Mouse (Mus musculus) kidney, embryonic 16.5 days (tissue): ENCODE measurements around the gene 2010300C02Rik. TPM values are rescaled to one million over a fixed set of nuclear protein-coding genes. Genes with fewer than 3 reads are reported as not detected.
A peak's percentile ranks its signal among the peaks of the same experiment; 100 is the strongest.

ENCODE experiments used
- ATAC-seq: fragments of 200-750 bp; cut with Nextera tagmentation; 2 replicates; pipeline ENCODE4 v1.8.0; 2017; ENCODE audit warnings: moderate TSS enrichment; ENCODE audit not compliant: low FRiP score, low TSS enrichment
- H3K27ac ChIP-seq: fragments of 300-500 bp; sonication (generic); 2 replicates; pipeline ENCODE4 v1.5.1; 2014; ENCODE audit warnings: low read length
- H3K27me3 ChIP-seq: fragments of 300-500 bp; sonication (generic); 2 replicates; pipeline ENCODE4 v1.6.1; 2014; ENCODE audit warnings: low read length, control low read depth, mixed read lengths; ENCODE audit not compliant: insufficient read depth
- H3K36me3 ChIP-seq: fragments of 300-500 bp; sonication (generic); 2 replicates; pipeline ENCODE4 v1.6.1; 2014; ENCODE audit warnings: low read length, control low read depth, mixed read lengths; ENCODE audit not compliant: insufficient read depth
- H3K4me1 ChIP-seq: fragments of 300-500 bp; sonication (generic); 2 replicates; pipeline ENCODE4 v1.6.1; 2014; ENCODE audit warnings: low read length, control low read depth, mixed read lengths; ENCODE audit not compliant: insufficient read depth
- H3K4me2 ChIP-seq: fragments of 300-500 bp; sonication (generic); replicated peaks from 2 replicates; pipeline ENCODE4 v1.6.1; 2014; ENCODE audit warnings: low read depth, low read length
- H3K4me3 ChIP-seq: fragments of 300-500 bp; sonication (generic); 2 replicates; pipeline ENCODE4 v1.5.1; 2014; ENCODE audit warnings: mild to moderate bottlenecking, low read length
- H3K9ac ChIP-seq: fragments of 300-500 bp; sonication (generic); replicated peaks from 2 replicates; pipeline ENCODE4 v1.6.1; 2014; ENCODE audit warnings: low read length
- H3K9me3 ChIP-seq: fragments of 300-500 bp; sonication (generic); 2 replicates; pipeline ENCODE4 v1.6.1; 2016; ENCODE audit warnings: low read length, control low read depth
- WGBS: fragments of 180-500 bp; shearing (Covaris S2); extraction: QIAGEN DNeasy Blood & Tissue Kit; methylation state at CpG from one replicate; pipeline ENCODE4 v1.1.7; 2014; 5-methylcytosine and 5-hydroxymethylcytosine counted together
- polyA plus RNA-seq: library from polyadenylated mRNA; unstranded; fragments of >200 nt; fragmentation: Nextera tagmentation; extraction: Ambion mirVana; gene quantifications from 2 replicates; pipeline ENCODE4 v1.2.1, GENCODE M21; 2015

2010300C02Rik gene
- polyA plus RNA-seq, 1 experiment from 2014 or later = 2.4 TPM

DNA sequence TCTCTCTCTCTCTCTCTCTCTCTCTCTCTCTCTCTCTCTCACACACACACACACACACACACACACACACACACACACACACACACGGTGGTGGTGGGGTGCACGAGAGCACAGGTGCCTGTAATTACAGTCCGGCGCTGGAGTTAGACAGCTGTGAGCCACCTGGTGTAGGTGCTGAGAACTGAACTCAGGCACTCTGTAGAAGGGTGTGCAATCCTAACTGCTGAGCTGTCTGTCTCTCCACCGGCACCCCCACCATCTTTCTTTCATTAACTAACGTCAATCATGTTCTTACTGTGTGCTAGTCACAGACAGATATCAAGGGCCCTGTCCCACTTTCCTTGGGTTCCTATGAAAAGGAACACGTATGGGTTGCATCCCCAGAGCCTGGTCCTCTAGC, 84.2 kb downstream of the 2010300C02Rik start:
- no peaks in the 10 kb centered on the region for H3K36me3 ChIP-seq
- H3K4me1 ChIP-seq = peaks cover 6% of the 10 kb centered on the region; the same call in 1 of the 2 replicates
- H3K27me3 ChIP-seq = no peaks in the 10 kb centered on the region
- no peak overlapping the region for H3K27ac ChIP-seq
- no peak overlapping the region for H3K4me2 ChIP-seq
- ATAC-seq = no peak
- 71% methylated on average over 7 of the region's 7 CpGs for WGBS
- no peaks in the 10 kb centered on the region for H3K9me3 ChIP-seq
- H3K4me3 ChIP-seq = no peak overlapping the region
- H3K9ac ChIP-seq = no peak overlapping the region

DNA sequence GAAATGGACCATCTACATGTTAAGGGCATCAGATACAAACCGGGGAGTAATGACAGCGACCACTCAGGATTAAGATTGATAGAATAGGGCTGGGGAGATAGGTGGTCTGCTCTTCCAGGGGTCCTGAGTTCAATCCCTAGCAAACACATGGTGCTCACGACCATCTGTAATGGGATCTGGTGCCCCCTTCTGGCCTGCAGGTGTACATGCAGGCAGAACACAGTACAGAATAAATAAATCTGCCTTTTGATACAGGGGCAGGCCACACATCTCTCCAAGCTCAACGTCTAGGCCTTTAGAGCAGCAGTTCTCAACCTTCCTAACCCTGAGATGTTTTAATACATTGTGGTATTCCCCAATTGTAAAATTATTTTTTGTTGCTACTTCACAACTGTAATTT, 85.2 kb downstream of the 2010300C02Rik start:
- Histone ChIP-seq H3K27me3 (no peaks in the 10 kb centered on the region), H3K4me1 (peaks cover 6% of the 10 kb centered on the region; the same call in 1 of the 2 replicates), H3K9me3 (no peaks in the 10 kb centered on the region), H3K36me3 (no peaks in the 10 kb centered on the region), H3K9ac (no peak overlapping the region), H3K4me3 (no peak overlapping the region), H3K4me2 (no peak overlapping the region), H3K27ac (no peak overlapping the region)
- 23% methylated on average over 4 of the region's 4 CpGs for WGBS
- ATAC-seq = no peak; the same call in 1 of the 2 replicates

DNA sequence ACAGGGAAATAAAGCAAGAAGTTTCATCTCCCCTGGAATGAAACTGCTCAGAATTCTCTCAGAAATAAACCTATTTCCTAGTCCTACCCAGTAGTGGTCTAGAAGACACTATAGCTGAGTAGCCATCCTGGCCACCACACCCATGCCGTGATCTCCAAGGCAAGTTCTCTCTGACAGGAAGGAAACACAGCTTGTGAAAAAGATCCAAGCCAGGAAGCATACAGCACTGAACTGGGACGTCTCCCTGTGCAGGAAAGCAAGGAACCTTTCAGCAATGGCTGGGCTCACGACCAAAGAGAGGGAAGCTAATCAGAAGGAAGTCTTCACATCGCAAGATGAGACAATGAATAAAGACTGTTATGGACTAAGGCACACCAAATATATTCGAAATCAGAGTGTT, 86.4 kb downstream of the 2010300C02Rik start:
- Histone ChIP-seq H3K4me2 (no peak overlapping the region), H3K9ac (no peak overlapping the region), H3K9me3 (no peaks in the 10 kb centered on the region), H3K4me1 (no peaks in the 10 kb centered on the region; the same call in 1 of the 2 replicates), H3K27ac (no peak overlapping the region), H3K4me3 (no peak overlapping the region), H3K27me3 (no peaks in the 10 kb centered on the region), H3K36me3 (no peaks in the 10 kb centered on the region)
- ATAC-seq = no peak
- 68% methylated on average over 5 of the region's 5 CpGs for WGBS

DNA sequence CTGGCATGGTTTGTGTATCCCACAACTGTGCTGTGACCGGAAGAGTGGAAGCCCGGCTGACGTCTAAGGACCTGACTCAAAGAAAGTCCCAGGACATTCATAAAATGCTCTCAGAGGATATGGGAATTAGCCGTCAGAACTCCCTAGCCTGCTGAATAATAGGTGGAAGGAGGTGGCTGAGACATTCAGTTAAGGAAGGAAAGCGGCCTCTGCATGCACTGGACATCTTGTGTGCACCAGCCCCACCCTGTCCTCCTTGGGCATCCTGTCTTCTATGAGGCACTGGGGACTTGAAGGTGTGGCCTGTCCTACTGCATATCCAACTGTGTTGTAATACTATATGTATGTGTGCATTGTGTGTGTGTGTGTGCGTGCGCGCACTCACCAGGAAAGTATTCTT, 87.5 kb downstream of the 2010300C02Rik start:
- no peak for ATAC-seq
- H3K27me3 ChIP-seq = no peaks in the 10 kb centered on the region
- WGBS = 76% methylated on average over 8 of the region's 8 CpGs
- H3K4me2 ChIP-seq = no peak overlapping the region
- no peak overlapping the region for H3K9ac ChIP-seq
- H3K36me3 ChIP-seq = no peaks in the 10 kb centered on the region
- H3K27ac ChIP-seq = 0 out of 2 replicates have a peak overlapping the region, but pooled peaks have one; percentile 7
- H3K9me3 ChIP-seq = no peaks in the 10 kb centered on the region
- H3K4me1 ChIP-seq = no peaks in the 10 kb centered on the region
- no peak overlapping the region for H3K4me3 ChIP-seq

DNA sequence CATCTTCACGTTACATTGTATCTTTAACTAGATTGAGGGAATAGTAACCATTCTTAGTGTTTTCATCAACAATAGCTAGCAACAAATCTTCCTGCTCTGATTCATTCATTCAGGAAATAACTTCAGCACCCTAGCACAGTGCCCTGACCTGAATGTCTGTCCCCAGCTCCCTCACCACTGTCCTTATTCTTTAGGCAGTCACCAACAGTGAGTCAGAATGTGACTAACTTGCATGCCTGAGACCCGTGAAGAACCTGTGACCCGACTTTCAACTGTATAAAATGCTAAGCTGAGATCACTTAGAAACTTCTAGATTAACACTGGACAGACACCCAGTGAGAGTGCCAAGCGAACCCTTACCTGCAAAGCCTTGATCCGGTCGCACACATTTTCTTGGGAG, 88.4 kb downstream of the 2010300C02Rik start:
- 82% methylated on average over 6 of the region's 6 CpGs for WGBS

DNA sequence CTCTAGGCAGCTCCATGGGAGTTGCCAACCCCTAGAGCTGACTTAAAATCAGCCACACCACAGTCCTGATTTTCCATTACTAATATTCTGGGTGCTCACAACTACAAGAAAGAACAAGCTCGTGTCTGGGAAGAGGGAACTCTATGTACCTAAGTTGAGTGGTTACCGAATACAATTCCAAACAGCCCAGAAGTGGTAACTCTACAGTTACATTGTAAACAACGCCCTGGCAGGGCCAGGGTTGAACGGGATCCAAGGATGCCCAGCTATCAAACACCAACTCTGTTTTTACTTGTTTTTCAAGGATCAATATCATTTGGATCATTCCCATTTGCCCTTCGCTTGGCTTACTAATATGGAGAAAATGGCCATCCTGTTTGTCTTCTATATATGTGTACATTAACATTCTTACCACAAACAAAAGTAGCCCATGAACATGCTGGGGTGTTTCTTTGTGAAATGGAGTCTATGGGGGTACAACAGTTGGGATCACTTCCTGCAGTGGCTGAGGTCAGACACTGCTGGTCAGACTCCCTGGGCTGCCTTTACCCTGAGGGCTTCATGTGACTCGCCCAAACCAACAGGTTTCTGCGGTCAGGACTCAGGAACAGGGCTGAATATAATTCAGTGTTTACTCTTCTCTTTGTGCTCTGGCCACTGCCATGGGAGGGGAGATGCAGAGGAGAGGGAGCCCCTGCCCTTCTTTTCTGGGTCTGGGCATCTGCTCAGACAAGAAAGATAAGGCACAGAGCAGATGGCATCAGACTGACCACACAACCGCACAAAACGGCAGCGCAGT, 89.3 kb downstream of the 2010300C02Rik start:
- 73% methylated on average over 10 of the region's 10 CpGs for WGBS

More for the DNA sequence above, 88.4 kb downstream of the 2010300C02Rik start:
- no peak overlapping the region for H3K27ac ChIP-seq
- H3K36me3 ChIP-seq = no peaks in the 10 kb centered on the region
- no peak overlapping the region for H3K4me2 ChIP-seq
- no peak overlapping the region for H3K9ac ChIP-seq
- no peaks in the 10 kb centered on the region for H3K27me3 ChIP-seq
- H3K9me3 ChIP-seq = no peaks in the 10 kb centered on the region
- H3K4me3 ChIP-seq = no peak overlapping the region
- H3K4me1 ChIP-seq = no peaks in the 10 kb centered on the region
- ATAC-seq = no peak

DNA sequence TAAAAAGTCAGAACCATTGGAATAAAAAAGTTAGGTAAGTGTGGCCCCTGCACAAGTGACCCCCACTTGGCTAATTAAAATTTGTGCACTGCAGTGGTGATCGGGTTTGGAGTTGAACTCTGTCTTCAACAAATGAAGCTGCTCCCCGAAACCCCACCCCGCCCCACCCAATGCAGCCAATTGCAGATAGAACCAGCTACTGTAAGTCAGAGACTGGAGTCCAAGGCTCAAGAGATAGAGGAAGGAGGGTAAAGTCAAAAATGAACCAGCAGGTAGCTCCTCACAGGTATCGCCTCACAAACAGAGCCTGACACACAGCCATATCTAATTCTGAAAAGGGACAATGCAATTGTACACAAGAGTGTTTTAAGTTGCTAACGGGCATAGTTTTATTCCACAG, 90.0 kb downstream of the 2010300C02Rik start:
- H3K9me3 ChIP-seq = no peaks in the 10 kb centered on the region
- 92% methylated on average over 5 of the region's 5 CpGs for WGBS
- H3K9ac ChIP-seq = no peak overlapping the region
- no peak overlapping the region for H3K4me2 ChIP-seq
- ATAC-seq = no peak
- no peak overlapping the region for H3K4me3 ChIP-seq
- no peaks in the 10 kb centered on the region for H3K36me3 ChIP-seq
- H3K27me3 ChIP-seq = no peaks in the 10 kb centered on the region
- H3K4me1 ChIP-seq = no peaks in the 10 kb centered on the region
- H3K27ac ChIP-seq = no peak overlapping the region

More for the DNA sequence above, 89.3 kb downstream of the 2010300C02Rik start:
- Histone ChIP-seq H3K4me1 (no peaks in the 10 kb centered on the region), H3K36me3 (no peaks in the 10 kb centered on the region), H3K9ac (no peak overlapping the region), H3K4me2 (no peak overlapping the region), H3K27ac (no peak overlapping the region), H3K4me3 (no peak overlapping the region), H3K9me3 (no peaks in the 10 kb centered on the region), H3K27me3 (no peaks in the 10 kb centered on the region)
- ATAC-seq = no peak

DNA sequence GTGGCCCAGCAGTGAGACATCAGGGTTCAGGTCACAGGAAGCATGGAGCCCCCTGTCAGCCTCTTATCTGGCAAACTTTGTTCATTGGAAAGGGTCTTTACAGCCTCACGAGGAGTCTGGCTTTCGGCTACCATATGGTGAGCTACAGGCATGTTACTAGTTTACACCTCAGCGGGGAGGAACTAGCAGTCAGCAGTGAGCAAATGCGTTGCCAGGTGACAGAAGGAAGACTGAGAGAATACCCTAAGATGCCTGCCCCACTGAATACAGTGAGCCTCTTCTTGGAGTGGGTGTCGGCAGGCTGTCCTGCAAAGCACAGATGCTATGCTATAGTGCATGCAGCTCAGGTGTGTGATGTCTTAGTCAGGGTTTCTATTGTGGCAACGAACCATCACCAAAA, 91.1 kb downstream of the 2010300C02Rik start:
- Histone ChIP-seq H3K4me1 (no peaks in the 10 kb centered on the region), H3K27me3 (no peaks in the 10 kb centered on the region), H3K4me2 (no peak overlapping the region), H3K9ac (no peak overlapping the region), H3K27ac (no peak overlapping the region), H3K4me3 (no peak overlapping the region), H3K36me3 (no peaks in the 10 kb centered on the region), H3K9me3 (no peaks in the 10 kb centered on the region)
- no peak for ATAC-seq
- 35% methylated on average over 6 of the region's 6 CpGs for WGBS

DNA sequence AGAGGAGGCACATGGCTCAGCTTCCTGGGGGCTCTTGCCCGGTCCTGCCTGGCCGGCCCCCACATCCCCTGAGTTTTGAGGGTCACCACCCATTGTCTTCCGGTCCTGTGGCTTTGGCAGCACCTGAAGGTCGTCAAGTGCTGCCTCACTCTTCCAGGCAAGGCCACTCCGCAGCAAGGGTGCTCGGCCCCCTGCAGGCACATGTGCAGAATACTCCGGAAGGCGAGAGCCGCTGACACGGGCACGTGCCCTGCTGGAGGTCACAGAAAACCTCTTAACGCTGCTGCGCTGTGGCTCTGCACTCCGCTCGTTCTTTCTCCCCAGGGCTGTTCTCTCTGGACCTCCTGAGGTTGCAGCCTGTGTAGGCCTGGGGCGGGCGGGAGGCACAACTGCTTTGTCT, 95.7 kb downstream of the 2010300C02Rik start:
- no peaks in the 10 kb centered on the region for H3K27me3 ChIP-seq
- no peak overlapping the region for H3K4me2 ChIP-seq
- WGBS = 86% methylated on average over 17 of the region's 17 CpGs
- H3K36me3 ChIP-seq = no peaks in the 10 kb centered on the region
- H3K4me3 ChIP-seq = no peak overlapping the region
- H3K27ac ChIP-seq = no peak overlapping the region
- no peak overlapping the region for H3K9ac ChIP-seq
- H3K9me3 ChIP-seq = no peaks in the 10 kb centered on the region
- H3K4me1 ChIP-seq = peaks cover 10% of the 10 kb centered on the region; the same call in 1 of the 2 replicates
- ATAC-seq = no peak

DNA sequence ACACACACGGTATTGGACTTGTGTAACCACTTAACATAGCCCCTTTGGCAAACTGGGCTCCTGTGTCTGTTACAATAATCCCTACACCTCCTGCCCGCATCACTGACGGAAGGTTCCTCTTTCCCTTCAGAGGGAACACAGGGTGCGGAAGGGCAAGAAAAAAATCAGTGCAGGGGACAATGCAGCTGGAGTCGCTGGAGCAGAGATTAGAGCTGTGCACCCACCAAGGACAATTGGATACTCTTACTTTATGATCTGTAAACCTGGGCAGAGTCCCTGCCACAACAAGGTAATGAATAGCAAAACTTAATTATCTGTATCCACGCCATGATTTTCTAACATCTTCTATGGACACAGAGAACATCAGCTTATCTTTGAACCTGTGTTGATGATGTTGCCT, 97.8 kb downstream of the 2010300C02Rik start:
- 44% methylated on average over 6 of the region's 6 CpGs for WGBS
- H3K4me2 ChIP-seq = no peak overlapping the region
- no peak overlapping the region for H3K9ac ChIP-seq
- H3K27ac ChIP-seq = no peak overlapping the region
- peaks cover 10% of the 10 kb centered on the region; the same call in 1 of the 2 replicates for H3K4me1 ChIP-seq
- ATAC-seq = peak; percentile 67
- H3K36me3 ChIP-seq = no peaks in the 10 kb centered on the region
- H3K27me3 ChIP-seq = no peaks in the 10 kb centered on the region
- no peaks in the 10 kb centered on the region for H3K9me3 ChIP-seq
- H3K4me3 ChIP-seq = no peak overlapping the region
